Mouse (Mus musculus) left cerebral cortex, postnatal 25 days (tissue): ENCODE measurements around the gene Creb3l2. TPM values are rescaled to one million over a fixed set of nuclear protein-coding genes. Genes with fewer than 3 reads are reported as not detected.

Source experiments
- DNase-seq, 2 experiments: peaks; one replicate each; pipeline ENCODE4 v3.0.0; 2022; ENCODE audit warnings: low spot score in 2 of 2, mixed read lengths in 1 of 2
- intact Hi-C: fragments of 180-260 bp; cut with DNase I; formaldehyde crosslinking; loops from one replicate; pipeline ENCODE4 v1.15.1; 2025
- total RNA-seq, 2 experiments: library from RNA; stranded (reverse); gene quantifications; 2 replicates each; pipeline ENCODE4 v1.2.3; 2021

Gene Creb3l2
- total RNA-seq, 2 experiments from 2014 or later: 7.0 to 7.3 TPM

- no peak for DNase-seq
Measured at GRCm38 (mm10) chr6:37347606-37348005, 94.3 kb downstream of the Creb3l2 start.

GRCm38 (mm10) chr6:37338055-37338454 lies 103.9 kb downstream of the Creb3l2 start:
- intact Hi-C loops: no loop called here
- no peak for DNase-seq

More at GRCm38 (mm10) chr6:37347606-37348005, 94.3 kb downstream of the Creb3l2 start:
- intact Hi-C loops: no loop called here

- DNase-seq: no peak
- intact Hi-C loops: no loop called here
Measured at GRCm38 (mm10) chr6:37336831-37337260, 105.1 kb downstream of the Creb3l2 start.

GRCm38 (mm10) chr6:37336381-37336780 lies 105.6 kb downstream of the Creb3l2 start:
- DNase-seq: no peak

GRCm38 (mm10) chr6:37332846-37333245 lies 109.1 kb downstream of the Creb3l2 start:
- no peak for DNase-seq
- intact Hi-C loops: no loop called here

More at GRCm38 (mm10) chr6:37336381-37336780, 105.6 kb downstream of the Creb3l2 start:
- intact Hi-C loops: no loop called here

GRCm38 (mm10) chr6:37329901-37330864 lies 111.8 kb downstream of the Creb3l2 start:
- intact Hi-C loops: no loop called here
- DNase-seq: no peak

- intact Hi-C loops: no loop called here
- DNase-seq: no peak
Measured at GRCm38 (mm10) chr6:37329376-37329775, 112.6 kb downstream of the Creb3l2 start.

GRCm38 (mm10) chr6:37328671-37329070 lies 113.3 kb downstream of the Creb3l2 start:
- intact Hi-C loops: no loop called here
- DNase-seq: no peak

GRCm38 (mm10) chr6:37327519-37327918 lies 114.4 kb downstream of the Creb3l2 start:
- intact Hi-C loops: no loop called here
- DNase-seq: no peak

- no peak for DNase-seq
- intact Hi-C loops: no loop called here
Measured at GRCm38 (mm10) chr6:37326603-37326955, 115.4 kb downstream of the Creb3l2 start.

GRCm38 (mm10) chr6:37325906-37326602 lies 115.9 kb downstream of the Creb3l2 start:
- intact Hi-C loops: no loop called here
- DNase-seq: no peak

GRCm38 (mm10) chr6:37325076-37325475 lies 116.9 kb downstream of the Creb3l2 start:
- no peak for DNase-seq
- intact Hi-C loops: no loop called here

GRCm38 (mm10) chr6:37322641-37323040 lies 119.3 kb downstream of the Creb3l2 start:
- no peak for DNase-seq
- intact Hi-C loops: no loop called here

GRCm38 (mm10) chr6:37322088-37322487 lies 119.9 kb downstream of the Creb3l2 start:
- intact Hi-C loops: no loop called here
- DNase-seq: peak; percentile 34 to 80

- intact Hi-C loops: no loop called here
- peak in 1 of 2 experiments; percentile 55 for DNase-seq
Measured at GRCm38 (mm10) chr6:37317904-37318303, 124.0 kb downstream of the Creb3l2 start.

- DNase-seq: no peak
Measured at GRCm38 (mm10) chr6:37315440-37315839, 126.5 kb downstream of the Creb3l2 start.

GRCm38 (mm10) chr6:37310601-37311000 lies 131.3 kb downstream of the Creb3l2 start:
- intact Hi-C loops: no loop called here
- no peak for DNase-seq

More at GRCm38 (mm10) chr6:37315440-37315839, 126.5 kb downstream of the Creb3l2 start:
- intact Hi-C loops: no loop called here

GRCm38 (mm10) chr6:37306616-37307015 lies 135.3 kb downstream of the Creb3l2 start:
- no peak for DNase-seq
- intact Hi-C loops: no loop called here

GRCm38 (mm10) chr6:37300492-37300891 lies 141.5 kb downstream of the Creb3l2 start:
- DNase-seq: peak; percentile 26 to 31
- intact Hi-C loops: no loop called here
